Mouse (Mus musculus) neural tube, embryonic 15.5 days (tissue): ENCODE measurements at regions not wholly inside any gene's neighbourhood (a gene's known extent, or its start where the extent isn't known, plus 50 kb on each side); places are given as distances from the start of the nearest gene placed in this dataset.

Experiments
- ATAC-seq: fragments of 200-750 bp; cut with Nextera tagmentation; 2 replicates; pipeline ENCODE4 v1.8.0; 2017; ENCODE audit warnings: mild to moderate bottlenecking, moderate TSS enrichment, moderate library complexity; ENCODE audit not compliant: low FRiP score
- H3K27ac ChIP-seq: fragments of 300-500 bp; sonication (generic); replicated peaks from 2 replicates; pipeline ENCODE4 v1.5.1; 2015; ENCODE audit warnings: mild to moderate bottlenecking, inconsistent platforms
- H3K27me3 ChIP-seq: fragments of 300-500 bp; sonication (generic); replicated peaks from 2 replicates; pipeline ENCODE4 v1.6.1; 2015; ENCODE audit warnings: inconsistent platforms
- H3K36me3 ChIP-seq: fragments of 300-500 bp; sonication (generic); 2 replicates; pipeline ENCODE4 v1.6.1; 2015; ENCODE audit warnings: inconsistent platforms
- H3K4me1 ChIP-seq: fragments of 300-500 bp; sonication (generic); 2 replicates; pipeline ENCODE4 v1.6.1; 2015; ENCODE audit warnings: inconsistent platforms
- H3K4me2 ChIP-seq: fragments of 300-500 bp; sonication (generic); 2 replicates; pipeline ENCODE4 v1.6.1; 2015; ENCODE audit warnings: inconsistent platforms, mild to moderate bottlenecking, moderate library complexity
- H3K4me3 ChIP-seq: fragments of 300-500 bp; sonication (generic); replicated peaks from 2 replicates; pipeline ENCODE4 v1.5.1; 2015; ENCODE audit warnings: mild to moderate bottlenecking, inconsistent platforms
- H3K9ac ChIP-seq: fragments of 300-500 bp; sonication (generic); replicated peaks from 2 replicates; pipeline ENCODE4 v1.6.1; 2015; ENCODE audit warnings: mild to moderate bottlenecking, inconsistent platforms
- H3K9me3 ChIP-seq: fragments of 300-500 bp; sonication (generic); replicated peaks from 2 replicates; pipeline ENCODE4 v1.6.1; 2016; ENCODE audit warnings: inconsistent platforms
- WGBS: fragments of 180-500 bp; shearing (Covaris S2); methylation state at CpG from one replicate; pipeline ENCODE4 v1.1.7; 2015; ENCODE audit warnings: mixed read lengths; 5-methylcytosine and 5-hydroxymethylcytosine counted together

DNA sequence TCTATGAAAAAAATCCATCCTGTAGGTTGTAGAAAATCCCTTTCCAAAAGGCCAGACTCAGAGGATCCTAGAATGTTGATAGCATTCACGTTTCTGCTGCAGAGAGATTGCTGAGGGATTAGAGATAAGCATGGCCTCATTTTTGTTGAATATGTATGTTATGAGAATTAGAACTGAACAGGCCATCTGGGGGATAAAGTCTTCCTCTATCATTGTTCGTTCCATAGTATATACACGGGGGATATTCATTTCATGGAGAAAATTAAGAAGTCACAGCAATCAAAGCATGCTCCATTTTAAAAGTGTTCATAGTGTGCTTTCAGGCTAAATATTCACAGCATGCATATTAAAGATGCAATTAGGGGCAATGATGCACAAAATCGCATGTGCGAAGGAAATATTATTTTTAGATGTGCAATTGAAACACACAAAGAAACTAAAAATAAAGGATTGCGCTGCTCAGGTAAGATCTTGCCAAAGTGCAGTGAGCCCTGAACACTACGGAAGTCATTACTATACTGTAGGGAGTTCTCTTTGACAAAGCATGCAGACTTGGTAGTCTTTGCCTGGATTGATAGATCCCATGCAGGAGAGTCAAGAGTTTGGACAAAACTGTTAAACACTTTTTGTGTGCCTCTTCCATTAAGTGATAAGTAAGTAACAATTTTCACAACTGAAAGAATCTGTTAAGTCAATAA lies 511.5 kb downstream of the Phf3 start:
- Histone ChIP-seq H3K4me3 (no peak overlapping the region), H3K27ac (0 out of 2 replicates have a peak overlapping the region, but pooled peaks have one; percentile 11), H3K27me3 (no peaks in the 10 kb centered on the region), H3K4me1 (0 out of 2 replicates have a peak, but pooled peaks cover 4% of the 10 kb centered on the region), H3K4me2 (no peak overlapping the region), H3K9ac (no peak overlapping the region), H3K9me3 (no peaks in the 10 kb centered on the region), H3K36me3 (no peaks in the 10 kb centered on the region)
- ATAC-seq = peak; percentile 79
- WGBS = 55% methylated on average over 7 of the region's 7 CpGs

DNA sequence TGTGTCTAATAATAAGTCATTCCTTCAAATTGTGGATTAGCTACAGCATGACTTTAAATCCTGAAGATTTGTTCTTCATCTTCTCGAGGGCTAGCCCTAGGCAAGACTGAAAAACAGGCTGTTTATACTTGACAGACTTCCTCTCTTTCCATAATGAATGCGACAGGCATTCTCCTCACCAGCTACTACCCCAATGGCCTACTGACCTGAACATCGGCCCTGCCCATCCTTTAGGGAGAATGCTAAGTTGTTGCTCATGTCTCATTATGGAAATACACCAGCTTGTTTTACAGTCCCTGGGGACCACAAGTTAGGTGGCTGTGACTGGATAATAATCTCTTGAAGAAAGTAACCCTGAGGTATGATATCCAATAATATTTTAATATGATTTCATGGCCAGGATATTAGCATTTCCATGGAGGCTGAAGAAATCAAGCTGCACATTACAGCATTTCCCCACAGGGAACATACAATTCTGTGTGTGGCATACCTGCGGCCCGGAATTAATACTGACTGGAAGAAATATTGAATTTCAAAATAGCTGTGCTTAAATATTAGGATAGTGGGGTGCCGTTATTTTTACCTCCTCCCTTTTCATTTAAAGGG lies 553.0 kb downstream of the Phf3 start:
- Histone ChIP-seq H3K4me3 (no peak overlapping the region), H3K4me1 (no peaks in the 10 kb centered on the region), H3K4me2 (no peak overlapping the region), H3K36me3 (no peaks in the 10 kb centered on the region), H3K27me3 (no peaks in the 10 kb centered on the region), H3K27ac (no peak overlapping the region), H3K9me3 (no peaks in the 10 kb centered on the region), H3K9ac (no peak overlapping the region)
- 72% methylated on average over 6 of the region's 6 CpGs for WGBS
- no peak for ATAC-seq

DNA sequence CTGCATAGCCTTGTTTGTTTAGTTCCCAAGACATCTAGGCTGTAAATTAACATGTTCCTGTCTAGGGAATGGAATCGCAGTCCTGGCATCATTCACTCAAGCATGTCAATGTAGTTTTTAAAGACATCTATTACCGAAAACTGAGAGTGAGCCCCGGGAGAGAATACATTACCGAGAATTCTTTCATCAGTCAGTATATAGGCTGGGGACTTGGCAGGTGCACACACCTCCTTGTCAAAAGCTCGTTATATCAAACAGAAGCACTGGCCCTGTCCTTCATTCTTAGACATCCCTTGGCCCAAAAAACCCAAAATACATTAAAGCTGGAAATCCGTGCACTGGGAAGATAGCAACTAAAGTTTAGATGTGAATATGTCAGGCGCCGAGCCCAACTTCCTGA lies 555.5 kb downstream of the Phf3 start:
- no peak overlapping the region for H3K4me2 ChIP-seq

DNA sequence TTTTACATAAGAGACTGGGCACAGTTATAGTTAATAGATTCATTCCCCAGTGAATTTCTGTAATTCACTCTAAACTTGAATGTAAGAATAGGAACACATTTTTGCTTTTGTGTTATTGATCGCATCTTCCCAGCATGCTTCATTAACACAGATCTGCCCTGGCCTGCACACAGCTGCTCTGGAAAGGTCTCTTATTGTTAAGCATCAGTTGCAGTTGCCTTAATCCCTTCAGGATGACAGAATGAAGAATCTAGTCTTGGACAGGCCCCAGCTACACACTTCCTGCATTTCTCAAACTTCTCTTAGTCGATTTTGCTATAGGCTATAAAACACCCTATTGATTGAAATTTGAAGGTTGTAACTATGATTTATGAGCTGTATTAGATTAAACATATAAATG lies 584.6 kb downstream of the Phf3 start:
- H3K36me3 ChIP-seq = no peaks in the 10 kb centered on the region
- no peak overlapping the region for H3K4me3 ChIP-seq
- 62% methylated on average over 2 of the region's 2 CpGs for WGBS
- no peak overlapping the region for H3K27ac ChIP-seq
- no peaks in the 10 kb centered on the region for H3K4me1 ChIP-seq
- no peaks in the 10 kb centered on the region for H3K9me3 ChIP-seq
- ATAC-seq = no peak
- no peak overlapping the region for H3K9ac ChIP-seq
- H3K27me3 ChIP-seq = no peaks in the 10 kb centered on the region
- H3K4me2 ChIP-seq = no peak overlapping the region

More for the DNA sequence above, 555.5 kb downstream of the Phf3 start:
- WGBS = 75% methylated on average over 8 of the region's 8 CpGs
- Histone ChIP-seq H3K36me3 (no peaks in the 10 kb centered on the region), H3K4me1 (no peaks in the 10 kb centered on the region), H3K27me3 (no peaks in the 10 kb centered on the region), H3K4me3 (no peak overlapping the region), H3K9ac (no peak overlapping the region), H3K27ac (no peak overlapping the region), H3K9me3 (no peaks in the 10 kb centered on the region)
- ATAC-seq = no peak

DNA sequence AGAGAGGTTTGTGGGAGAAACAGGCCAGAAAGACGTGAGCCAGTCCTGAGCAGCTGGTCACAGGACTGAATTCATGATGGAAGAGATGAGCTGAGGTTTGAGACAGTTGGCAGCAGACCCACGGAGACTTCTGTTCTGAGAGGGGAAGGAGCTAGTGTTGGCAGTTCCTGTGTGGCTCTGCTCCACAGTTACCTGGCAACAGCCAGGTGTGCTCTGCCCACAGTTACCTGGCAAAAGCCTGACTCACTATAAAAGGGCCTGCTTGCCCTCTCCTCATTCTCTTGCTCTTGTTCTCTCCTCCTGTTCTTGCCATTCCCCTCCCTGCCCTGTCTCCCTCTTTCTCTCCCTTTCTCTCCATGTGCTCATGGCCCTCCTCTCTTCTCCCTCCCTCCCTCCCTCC lies 611.3 kb downstream of the Phf3 start:
- no peak for ATAC-seq
- H3K4me2 ChIP-seq = no peak overlapping the region
- WGBS = 62% methylated on average over 2 of the region's 2 CpGs

DNA sequence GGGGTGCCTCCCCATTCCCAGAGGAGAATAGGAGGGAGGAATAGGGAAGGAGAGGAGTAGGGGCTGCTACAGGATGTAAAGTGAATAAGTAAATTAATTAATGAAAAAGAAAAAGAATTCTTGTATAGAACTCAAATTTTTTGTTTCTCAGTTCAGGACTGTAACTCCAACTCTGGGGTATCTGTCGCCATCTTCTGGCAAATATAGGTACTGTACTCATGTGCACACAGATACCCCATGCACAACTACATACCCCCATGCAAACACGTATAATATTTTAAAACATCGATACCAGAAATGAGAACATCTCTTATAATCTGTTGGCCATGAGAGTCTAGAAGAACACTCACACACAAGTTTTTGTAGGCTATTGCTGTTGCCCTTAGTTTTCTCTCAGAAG lies 614.2 kb downstream of the Phf3 start:
- Histone ChIP-seq H3K4me2 (no peak overlapping the region), H3K9ac (no peak overlapping the region), H3K4me1 (no peaks in the 10 kb centered on the region), H3K4me3 (no peak overlapping the region), H3K9me3 (no peaks in the 10 kb centered on the region), H3K27me3 (no peaks in the 10 kb centered on the region), H3K36me3 (no peaks in the 10 kb centered on the region), H3K27ac (no peak overlapping the region)
- no peak for ATAC-seq
- 74% methylated on average over 3 of the region's 3 CpGs for WGBS

More for the DNA sequence above, 611.3 kb downstream of the Phf3 start:
- H3K27me3 ChIP-seq = no peaks in the 10 kb centered on the region
- H3K9ac ChIP-seq = no peak overlapping the region
- H3K4me3 ChIP-seq = no peak overlapping the region
- H3K36me3 ChIP-seq = no peaks in the 10 kb centered on the region
- no peaks in the 10 kb centered on the region for H3K4me1 ChIP-seq
- no peak overlapping the region for H3K27ac ChIP-seq
- H3K9me3 ChIP-seq = no peaks in the 10 kb centered on the region

DNA sequence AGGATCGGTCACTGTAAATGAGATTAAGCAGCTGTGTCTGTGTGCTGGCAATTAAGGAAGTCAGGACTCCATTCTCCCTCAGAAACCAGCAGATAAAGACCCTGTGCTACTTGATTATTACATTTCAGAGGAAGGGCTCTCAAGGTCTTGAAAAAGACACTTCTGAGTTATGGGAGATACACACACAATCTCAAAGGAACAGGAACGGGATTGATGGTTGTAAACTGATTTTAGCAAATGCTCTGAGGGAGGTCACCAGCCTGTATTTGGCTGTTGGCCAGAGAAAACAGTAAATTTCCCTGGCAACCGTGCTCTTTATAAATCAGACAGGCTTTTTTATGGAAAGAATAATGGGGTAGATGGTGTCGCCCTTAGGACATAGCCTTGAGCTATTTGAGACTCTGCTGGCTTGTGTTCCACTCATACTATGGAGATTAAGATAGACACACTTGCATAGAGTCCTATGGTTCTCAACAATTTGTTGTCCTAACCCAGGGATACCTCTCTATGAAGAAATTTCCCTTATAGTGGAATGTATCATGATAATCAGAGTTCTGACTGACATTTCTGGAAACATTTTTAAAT lies 656.9 kb downstream of the Phf3 start:
- 24% methylated on average over 4 of the region's 4 CpGs for WGBS
- ATAC-seq = no peak

DNA sequence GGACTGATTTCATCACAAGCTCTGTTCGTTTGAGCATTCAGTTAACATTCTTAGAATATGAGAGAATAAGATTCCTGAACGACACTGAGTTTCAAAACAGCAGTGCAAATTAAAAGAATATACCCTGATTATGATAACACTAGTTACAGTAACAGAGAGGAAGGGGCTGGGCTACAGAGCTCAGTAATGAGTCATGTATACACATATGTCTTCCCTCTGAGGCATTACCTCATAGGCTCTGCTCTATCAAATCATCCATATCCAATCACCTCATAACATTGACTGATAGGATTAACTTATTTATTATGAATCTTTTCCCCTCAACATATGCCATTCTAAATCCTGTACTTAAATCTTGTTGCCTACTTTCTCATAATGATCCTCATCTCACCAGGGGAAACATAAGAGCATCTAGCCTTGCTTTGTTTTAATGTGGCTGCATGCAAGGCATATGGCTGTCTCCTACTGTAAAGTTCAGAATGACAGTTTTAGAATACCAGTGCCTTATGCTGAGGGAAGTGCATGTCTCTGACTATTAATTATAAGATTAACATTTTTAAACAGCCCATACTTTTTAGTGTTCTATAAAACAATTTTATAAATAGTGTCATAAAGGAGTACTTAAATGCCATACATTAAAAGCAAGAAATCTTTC lies 669.0 kb downstream of the Phf3 start:
- WGBS = 74% methylated on average over 2 of the region's 2 CpGs
- peak; percentile 50; the same call in 1 of the 2 replicates for ATAC-seq

More for the DNA sequence above, 656.9 kb downstream of the Phf3 start:
- no peaks in the 10 kb centered on the region for H3K36me3 ChIP-seq
- no peaks in the 10 kb centered on the region for H3K9me3 ChIP-seq
- H3K9ac ChIP-seq = no peak overlapping the region
- no peak overlapping the region for H3K27ac ChIP-seq
- no peak overlapping the region for H3K4me3 ChIP-seq
- H3K27me3 ChIP-seq = no peaks in the 10 kb centered on the region
- H3K4me1 ChIP-seq = no peaks in the 10 kb centered on the region
- H3K4me2 ChIP-seq = no peak overlapping the region

DNA sequence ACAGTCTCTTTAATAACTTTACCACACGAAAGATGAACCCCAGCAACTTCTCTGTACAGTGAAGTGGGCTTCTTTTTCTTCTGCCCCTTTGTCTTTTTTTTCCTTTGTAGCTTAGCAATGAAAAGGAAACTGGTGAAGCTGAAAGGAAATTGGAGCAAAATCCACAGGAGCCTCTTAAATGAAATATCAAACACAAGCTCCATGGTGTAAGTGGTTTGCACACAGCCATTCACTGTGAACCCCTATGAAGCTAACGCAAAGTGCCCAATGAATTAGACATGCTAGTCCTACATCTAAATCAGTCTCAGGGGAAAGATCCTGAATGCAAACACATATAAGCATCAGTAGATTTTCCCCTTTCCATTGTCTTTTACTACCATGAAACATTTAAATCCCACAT lies 697.5 kb downstream of the Phf3 start:
- Histone ChIP-seq H3K4me3 (no peak overlapping the region), H3K9me3 (no peaks in the 10 kb centered on the region), H3K4me2 (no peak overlapping the region), H3K36me3 (no peaks in the 10 kb centered on the region), H3K27me3 (no peaks in the 10 kb centered on the region), H3K9ac (no peak overlapping the region), H3K4me1 (no peaks in the 10 kb centered on the region), H3K27ac (no peak overlapping the region)
- ATAC-seq = no peak
- 37% methylated on average over 2 of the region's 2 CpGs for WGBS

More for the DNA sequence above, 669.0 kb downstream of the Phf3 start:
- Histone ChIP-seq H3K27me3 (no peaks in the 10 kb centered on the region), H3K4me1 (no peaks in the 10 kb centered on the region), H3K4me3 (no peak overlapping the region), H3K4me2 (no peak overlapping the region), H3K36me3 (no peaks in the 10 kb centered on the region), H3K27ac (no peak overlapping the region), H3K9ac (no peak overlapping the region), H3K9me3 (no peaks in the 10 kb centered on the region)

DNA sequence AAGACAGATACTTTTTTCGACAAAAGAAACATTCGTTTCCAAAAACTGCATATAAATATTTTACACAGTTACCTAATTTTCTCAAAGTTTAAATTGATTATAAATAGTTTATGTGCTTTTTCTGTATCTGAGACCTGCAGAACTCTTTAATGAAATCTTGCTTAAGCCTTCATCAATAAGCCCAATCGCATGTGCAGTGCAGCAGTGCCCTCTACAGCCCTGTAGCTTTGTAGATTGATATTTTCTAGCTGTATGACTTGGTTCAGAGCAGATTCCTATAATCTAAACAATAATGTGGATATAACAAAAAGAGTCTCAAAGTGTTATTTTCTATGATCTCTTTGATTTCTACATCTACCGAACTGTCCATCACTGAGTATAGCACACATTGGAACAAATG lies 728.7 kb downstream of the Phf3 start:
- ATAC-seq = peak; percentile 72; the same call in 1 of the 2 replicates
- Histone ChIP-seq H3K4me1 (no peaks in the 10 kb centered on the region), H3K36me3 (no peaks in the 10 kb centered on the region), H3K4me2 (no peak overlapping the region), H3K9me3 (no peaks in the 10 kb centered on the region), H3K27me3 (no peaks in the 10 kb centered on the region), H3K4me3 (no peak overlapping the region), H3K27ac (no peak overlapping the region), H3K9ac (no peak overlapping the region)
- WGBS = 84% methylated on average over 4 of the region's 4 CpGs

DNA sequence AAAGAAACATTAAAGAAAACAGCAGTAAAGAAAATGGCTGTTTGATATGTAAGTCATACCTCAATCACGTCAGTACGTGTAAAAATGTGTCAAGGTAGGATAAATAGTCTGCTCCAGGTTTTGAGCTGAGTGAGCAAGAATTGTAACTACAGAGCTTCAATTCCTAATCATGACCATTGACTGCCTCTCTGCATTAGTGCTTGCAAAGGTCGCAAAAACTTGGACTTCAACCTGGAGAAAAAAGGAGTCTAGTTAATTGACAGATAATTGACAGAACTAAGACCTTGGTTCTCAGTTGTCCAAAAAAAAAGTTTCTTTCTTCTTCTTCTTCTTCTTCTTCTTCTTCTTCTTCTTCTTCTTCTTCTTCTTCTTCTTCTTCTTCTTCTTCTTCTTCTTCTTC lies 759.5 kb downstream of the Phf3 start:
- H3K27ac ChIP-seq = no peak overlapping the region
- no peak overlapping the region for H3K9ac ChIP-seq
- 89% methylated on average over 3 of the region's 3 CpGs for WGBS
- ATAC-seq = no peak
- no peaks in the 10 kb centered on the region for H3K36me3 ChIP-seq
- H3K4me2 ChIP-seq = no peak overlapping the region
- no peaks in the 10 kb centered on the region for H3K4me1 ChIP-seq
- no peak overlapping the region for H3K4me3 ChIP-seq
- H3K27me3 ChIP-seq = no peaks in the 10 kb centered on the region
- H3K9me3 ChIP-seq = no peaks in the 10 kb centered on the region
